Mouse (Mus musculus) cerebellum, postnatal 25 days (tissue): Measurements from ENCODE around the gene Cln3.

ENCODE experiments used
- DNase-seq, 2 experiments: peaks; one replicate each; pipeline ENCODE4 v3.0.0; 2021; ENCODE audit warnings: mixed read lengths in 2 of 2

Cln3 gene

DNA sequence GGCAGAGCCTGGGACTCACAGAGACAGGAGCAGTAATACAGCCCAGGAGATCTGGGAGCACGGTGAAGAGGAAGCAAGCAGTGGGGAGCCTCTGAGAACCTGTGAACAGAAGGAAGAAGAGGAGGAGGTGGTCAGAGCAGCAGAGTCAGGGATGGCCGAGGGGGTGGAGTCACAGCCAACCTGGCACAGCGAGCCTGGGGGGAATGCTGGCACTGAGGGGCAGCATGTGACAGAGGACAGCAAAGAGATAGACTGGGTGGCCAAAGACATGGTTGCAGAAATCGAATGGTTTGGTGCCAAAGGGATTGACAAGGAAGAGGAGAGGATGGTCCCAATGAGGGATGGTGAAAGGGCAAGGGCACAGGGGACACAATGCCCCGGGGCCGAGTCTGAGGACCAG is at the start of gene Cln3:
TSS of gene Cln3 (minus strand) at position 101 of the 400 bp plus-strand sequence.
- no peak for DNase-seq

DNA sequence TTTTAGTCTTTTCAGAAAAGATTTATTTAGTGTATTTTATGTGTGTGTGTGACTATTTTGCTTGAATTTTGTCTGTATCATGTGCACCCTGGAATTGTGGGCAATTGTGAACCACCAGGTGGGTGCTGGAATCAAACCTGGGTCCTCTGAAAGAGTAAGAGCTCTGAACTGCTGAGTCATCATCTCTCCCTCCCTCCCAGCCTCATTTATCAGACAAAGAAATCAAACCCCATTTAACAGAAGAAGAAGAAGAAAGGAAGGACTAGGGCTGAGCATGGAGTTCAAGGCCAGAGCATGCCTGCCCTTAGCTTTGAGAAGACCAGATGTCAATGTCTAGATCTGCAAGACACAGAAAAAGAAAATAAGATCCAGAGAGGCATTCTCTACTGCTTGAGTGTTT is 49.8 kb upstream of the Cln3 start:
- DNase-seq: no peak

DNA sequence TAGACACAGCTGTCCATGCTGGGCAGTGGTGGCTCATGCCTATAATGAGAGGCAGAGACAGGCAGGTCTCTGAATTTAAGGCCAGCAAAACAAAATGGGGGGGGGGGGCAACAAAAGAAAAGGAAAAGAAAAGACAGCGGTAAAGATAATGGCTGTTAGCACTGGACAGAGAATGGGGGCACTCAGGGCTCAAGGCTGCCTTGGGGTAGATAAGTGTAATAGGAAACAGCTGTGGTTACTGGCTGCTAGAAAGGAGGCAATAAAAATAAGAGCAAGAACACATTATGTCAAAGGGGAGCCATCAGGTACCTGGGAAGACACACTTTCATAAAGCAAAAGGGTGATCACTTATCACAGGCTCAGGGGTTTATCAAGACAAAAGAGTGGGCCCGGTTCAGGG is 46.9 kb upstream of the Cln3 start:
- DNase-seq: no peak

DNA sequence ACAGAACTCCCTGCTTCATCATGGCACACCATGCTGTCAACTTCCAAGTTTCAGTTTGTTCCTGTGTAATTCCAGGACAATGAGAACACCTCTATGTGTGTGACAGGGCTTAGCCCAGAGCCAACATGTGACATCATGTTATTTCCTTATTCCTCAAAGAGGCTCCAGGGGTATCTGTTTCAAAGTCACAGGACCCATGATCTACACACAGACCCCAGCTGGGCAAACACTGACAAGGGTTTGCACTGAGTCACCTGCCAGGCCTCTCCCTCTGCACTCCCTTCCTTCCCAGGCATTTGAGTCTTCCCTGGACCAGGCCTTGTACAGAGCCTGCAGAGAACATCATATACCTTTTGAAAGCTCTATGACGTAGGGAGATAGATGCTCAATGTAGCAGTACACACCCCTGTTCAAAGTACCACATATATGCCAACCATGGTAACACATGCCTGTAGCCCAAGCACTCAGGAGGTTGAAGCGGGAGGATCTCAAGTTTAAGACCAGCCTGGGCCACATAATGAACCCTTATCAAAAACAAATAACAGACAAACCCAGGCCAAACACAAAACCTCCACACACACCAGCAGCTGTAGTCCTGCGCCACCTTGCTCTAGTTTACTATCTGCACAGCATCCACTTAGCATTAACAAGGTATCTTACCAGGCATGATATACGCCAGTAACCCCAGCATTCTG is 45.4 kb upstream of the Cln3 start, which contains the start of gene Nupr1:
TSS of gene Nupr1 (minus strand) at position 38 of the 695 bp plus-strand sequence.
- no peak for DNase-seq

DNA sequence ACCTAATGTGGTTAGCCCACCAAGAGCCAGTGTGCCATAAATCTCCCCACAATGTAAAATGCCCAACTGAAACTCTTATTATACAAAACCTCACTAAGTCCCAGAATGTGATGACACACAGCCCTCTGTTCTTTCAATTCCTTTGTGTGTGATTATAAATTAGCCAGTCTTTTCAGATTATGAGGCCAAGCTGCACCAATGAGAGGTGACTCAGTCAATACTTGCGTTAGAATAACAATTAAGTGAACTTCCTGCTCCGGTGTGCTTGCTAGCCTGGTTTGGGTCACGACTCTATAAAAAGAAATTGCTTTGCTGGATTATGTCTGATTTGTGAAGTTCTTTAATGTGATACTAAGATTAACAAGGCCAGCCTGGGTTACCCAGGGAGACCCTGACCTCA is 44.3 kb upstream of the Cln3 start:
- no peak for DNase-seq

DNA sequence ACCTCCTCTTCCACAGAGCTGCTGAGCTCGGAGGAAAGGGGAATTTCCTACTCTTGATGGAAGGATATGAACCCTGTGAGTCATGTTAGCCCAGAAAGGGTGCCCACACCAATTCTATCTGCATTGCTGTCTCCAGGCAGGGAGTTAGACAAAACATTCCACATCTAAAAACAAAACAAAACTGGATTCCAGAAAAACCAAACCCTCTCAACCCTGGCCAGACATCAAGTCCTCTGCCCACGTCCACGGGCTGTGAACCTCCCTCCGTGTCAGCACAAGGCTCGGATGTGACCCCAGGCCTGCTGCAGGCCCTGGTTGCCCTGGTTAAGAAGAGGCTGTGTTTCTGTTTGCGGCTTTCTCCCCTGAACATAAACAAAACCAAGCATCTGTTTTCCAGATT is 42.5 kb upstream of the Cln3 start:
- DNase-seq: no peak

DNA sequence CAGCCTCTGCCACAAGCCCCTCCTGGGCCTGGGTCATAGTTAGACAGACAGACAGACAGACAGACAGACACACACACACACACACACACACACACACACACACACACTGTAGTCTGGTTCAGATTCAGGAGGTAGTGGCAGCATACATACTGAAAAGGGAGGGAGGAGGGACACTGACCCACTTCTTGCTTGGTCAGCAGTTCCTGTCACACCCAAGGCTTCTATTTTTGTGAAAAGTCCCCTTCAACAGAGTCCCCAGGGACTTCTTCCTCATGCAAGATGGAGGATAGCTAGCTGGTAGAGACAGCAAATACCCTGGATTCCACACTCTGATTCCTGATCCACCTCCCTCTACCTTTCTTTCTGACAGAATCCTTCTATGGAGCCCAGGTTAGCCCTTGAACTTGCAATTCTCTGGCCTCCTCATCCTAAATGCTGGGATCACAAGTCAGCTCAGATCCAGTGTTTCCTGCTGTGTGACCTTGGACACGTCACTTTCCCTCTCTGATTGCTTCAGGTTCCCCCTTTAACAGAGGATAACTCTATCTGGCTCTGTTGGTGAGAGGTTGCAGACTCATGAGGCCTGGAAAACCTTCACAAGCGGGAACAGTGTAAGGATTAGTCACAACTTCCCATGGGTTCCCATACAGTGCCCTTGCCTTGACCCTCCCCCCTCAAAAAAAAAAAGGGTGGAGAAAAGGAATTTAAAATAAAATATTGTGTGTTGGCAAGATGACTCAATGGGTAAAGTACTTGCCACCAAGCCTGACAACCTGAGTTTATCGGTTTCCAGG is 40.4 kb upstream of the Cln3 start:
- no peak for DNase-seq

DNA sequence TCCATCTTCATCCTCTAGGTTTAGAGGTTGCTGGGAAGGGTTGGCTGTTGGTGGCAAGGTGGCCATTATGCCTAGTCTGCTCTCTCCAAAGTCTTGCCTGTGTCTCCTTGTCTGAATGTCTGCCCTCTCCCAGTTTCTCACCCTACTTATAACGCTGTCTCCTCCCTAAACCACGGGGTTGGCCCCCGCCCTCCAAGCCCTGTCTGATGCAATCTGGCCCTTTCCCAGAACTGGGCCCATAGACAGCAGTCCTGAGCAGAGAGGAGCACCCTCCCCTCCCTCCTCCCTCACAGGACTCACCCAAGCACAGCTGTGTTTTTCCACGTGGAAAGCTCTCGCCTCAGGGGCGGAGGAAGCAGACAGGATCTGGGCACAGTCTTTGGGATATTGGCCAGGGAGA is 39.8 kb upstream of the Cln3 start:
- peak in 1 of 2 experiments; percentile 15 for DNase-seq

DNA sequence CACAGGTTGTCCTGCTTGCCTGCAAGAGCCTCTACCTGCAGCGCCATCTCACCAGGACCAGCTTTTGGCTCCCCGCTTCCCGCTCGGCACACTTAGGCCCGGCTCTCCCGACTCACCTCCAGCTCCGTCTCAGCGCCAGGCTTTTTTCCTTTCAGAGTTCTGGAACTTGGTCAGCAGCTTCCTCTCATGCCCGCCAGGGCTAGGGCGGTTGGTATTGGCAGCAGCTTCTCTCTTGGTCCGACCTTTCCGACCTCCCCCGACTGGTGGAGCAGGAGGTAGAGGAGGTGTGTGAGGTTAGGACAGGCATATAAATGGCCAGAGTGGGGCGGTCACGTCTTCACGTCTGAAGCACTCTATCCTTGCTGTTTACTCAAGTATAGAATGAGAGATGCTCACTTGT is 39.2 kb upstream of the Cln3 start:
- DNase-seq: no peak

DNA sequence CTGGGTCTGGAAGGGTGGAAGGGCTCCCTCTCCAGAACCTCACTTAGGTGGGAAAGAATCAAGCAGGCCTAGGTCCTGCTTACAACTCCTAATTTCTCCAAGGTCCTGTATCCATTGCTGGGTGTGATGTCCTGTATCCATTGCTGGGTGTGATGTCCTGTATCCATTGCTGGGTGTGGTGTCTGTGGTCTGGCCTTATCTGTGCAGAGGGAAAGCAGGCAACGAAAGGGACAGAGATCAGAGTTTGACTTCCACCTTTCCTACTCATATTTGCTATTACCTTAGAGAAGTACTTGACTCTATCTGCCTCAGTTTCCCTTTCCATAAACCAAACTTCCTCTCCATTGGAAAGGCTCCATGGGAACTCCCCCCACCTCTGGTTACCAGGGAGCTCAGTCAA is 37.8 kb upstream of the Cln3 start:
- no peak for DNase-seq

DNA sequence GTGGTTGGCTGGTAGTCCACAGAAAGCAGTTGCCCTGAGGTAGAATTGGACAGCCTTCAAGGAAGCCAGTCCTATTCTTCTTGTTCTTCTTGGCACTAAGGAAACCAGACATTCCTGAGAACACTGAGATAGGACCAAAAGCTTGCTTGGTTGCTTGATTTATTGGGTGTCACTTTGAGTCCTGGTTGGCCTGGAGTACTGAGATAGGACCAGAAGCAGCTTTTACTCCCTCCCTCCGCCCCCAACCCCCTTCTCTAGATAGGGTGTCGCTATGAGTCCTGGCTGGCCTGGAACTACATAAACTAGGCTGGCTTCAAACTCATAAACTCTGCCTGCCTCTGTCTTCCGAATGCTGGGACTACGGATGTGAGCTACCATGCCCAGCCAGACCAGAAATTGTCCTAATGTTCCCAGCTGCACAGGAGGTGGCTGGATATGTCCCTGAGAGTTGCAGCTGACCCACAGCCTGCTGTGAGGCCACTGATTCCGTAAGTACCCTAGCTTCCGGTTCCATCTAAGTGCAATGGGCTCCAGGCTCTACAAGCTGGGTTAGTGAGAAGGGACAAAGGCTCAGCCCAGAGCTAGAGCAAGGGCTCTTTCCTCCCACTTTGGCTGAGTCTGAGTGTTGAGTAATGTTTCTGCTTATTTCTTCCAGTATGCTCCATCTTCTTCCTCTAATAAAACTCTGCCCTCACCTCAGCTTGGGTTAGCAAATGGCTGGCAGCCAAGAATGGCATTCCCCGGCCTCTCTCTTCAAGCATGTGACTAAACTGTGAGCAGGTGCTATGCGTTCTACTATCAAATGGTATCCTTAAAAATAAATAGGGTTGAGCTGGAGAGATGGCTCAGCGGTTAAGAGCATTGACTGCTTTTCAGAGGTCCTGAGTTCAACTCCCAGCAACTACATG is 36.1 kb upstream of the Cln3 start:
- no peak for DNase-seq

DNA sequence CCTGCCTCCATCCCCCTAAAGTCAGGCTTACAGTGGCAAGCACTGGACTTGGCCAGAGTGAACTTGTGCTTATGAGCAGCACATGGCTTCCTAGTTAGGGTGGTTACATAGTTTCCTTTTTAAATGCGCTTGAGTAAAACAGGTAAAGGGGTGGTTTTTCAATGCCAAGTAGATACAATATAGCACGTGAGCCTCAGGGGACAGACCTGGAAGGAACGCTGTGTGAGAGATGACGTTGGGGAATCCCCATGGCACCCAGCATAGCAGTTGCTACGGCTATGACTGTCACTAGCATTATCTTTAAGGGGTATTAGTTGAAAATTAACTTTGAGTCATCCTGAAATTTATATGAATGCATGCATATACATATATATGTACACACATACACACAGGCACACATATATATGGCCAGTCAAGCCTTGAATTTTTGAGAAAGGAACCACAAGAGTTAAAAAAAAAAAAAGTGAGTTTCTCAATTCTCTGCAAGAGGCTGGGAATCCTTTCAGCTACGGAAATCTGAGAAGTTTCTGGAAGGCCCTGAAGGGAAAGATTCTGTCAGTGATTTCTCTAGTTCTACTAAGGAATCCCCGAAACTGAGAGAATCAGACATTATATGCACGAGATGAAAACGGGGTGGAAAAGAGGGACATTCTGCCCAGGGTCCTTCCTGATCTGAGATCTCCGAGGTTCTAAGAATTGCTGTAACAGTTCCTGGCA is 34.1 kb upstream of the Cln3 start:
- no peak for DNase-seq

DNA sequence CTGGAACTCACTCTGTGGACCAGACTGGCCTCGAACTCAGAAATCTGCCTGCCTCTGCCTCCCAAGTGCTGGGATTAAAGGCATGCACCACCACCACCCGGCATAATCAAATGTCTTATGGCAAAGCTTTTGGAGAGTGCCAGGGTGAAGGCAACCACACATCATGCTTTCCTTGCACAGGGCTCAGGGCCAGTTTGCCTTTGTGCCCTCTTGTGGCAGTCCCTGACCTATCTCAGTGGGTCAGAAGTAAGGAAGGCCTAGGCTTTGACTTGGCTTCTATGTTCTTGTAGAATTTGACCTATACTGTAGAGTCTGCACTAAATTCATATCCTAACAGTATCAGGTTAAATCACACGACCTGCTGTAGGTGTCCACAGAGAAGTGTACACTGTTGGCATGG is 31.1 kb upstream of the Cln3 start:
- no peak for DNase-seq

DNA sequence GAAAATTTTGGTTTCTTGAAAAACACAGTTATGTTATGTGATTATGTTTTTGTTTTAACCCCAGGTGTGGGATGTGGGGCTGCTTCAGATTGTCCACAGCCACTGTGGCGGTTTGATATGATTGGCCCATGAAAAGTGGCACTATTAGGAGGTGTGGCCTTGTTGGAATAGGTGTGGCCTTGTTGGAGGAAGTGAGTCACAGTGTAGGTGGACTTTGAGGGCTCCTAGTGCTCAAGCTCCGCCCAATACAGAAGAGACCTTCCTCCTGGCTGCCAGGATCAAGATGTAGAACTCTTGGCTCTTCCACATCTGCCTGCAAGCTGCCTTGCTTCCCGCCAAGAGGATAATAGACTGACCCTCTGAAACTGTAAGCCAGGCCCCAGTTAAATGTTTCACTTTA is 27.1 kb upstream of the Cln3 start:
- DNase-seq: no peak

DNA sequence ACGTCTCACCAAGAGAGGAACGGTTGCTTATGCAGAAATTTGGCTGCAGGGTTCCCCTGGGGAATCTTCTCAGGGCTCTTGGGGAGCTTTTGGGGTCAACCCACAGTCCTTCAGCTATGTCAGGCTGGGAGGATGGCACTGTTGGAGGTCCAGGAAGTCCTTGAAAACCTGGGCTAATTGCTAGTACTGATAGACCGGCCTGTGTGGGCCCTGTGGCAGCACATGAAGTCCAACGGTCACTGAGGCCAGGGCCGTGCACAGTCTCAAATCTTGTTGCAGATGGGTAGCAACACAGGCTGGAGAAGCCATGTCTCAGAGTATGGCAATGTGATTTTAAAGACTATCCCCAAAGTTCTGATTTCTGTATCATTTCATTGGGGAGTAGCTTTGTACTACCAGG is 22.2 kb upstream of the Cln3 start:
- DNase-seq: no peak

DNA sequence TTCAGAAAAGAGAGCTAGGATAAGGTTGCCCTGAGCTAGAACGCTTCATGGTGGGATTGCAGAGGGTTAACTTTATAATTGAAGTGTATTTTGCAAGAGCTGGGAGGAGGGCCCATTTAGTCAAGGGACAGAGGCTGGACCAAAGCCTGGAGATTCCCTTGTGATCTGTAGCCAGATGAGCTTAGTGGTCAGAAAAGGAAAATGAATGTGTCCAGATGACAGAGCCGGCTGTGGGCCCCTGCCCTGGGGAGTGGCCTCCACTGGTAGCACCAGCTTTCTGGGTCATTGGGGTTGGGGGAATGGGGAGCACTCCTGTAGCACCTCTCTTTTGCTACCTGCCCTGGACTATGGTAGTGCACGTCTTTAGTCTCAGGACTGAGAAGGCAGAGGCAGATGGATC is 21.4 kb upstream of the Cln3 start:
- no peak for DNase-seq

DNA sequence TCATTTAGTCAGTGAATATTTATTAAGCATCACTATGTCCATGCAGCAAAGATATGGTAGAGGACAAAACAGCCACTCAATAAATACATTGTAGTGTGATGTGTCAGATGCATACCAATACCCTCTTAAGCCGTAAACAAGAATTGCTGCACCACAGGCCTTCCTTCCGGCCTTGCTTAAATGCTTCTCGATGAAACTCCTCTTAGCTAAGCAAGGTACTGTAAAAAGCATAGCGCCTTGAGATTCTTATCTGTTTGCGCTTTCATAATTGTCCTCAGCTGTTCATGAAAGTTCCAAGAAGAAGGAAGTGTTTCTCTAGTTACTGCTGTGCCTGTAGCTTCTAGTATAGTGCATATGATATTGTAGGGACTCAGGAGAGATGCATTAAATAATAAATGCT is 21.0 kb upstream of the Cln3 start:
- DNase-seq: no peak

DNA sequence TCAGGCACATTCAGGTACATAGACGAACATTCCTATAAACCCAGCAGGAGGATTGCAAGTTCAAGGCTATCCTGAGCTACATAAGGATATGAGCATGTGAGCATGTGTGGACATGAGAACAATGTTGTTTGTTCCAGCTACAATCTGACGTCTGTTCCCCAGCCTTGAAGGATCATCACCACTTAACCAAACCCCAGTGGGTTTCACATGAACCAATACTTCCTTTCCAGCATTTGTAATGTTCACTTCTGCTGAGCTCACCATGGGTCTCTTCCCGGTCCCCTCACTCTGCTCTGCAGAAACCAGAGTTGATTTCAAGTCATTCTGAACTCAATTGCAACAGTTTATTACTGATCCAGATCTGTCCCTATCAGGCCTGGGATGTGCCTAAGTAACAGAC is 17.0 kb upstream of the Cln3 start:
- DNase-seq: no peak

DNA sequence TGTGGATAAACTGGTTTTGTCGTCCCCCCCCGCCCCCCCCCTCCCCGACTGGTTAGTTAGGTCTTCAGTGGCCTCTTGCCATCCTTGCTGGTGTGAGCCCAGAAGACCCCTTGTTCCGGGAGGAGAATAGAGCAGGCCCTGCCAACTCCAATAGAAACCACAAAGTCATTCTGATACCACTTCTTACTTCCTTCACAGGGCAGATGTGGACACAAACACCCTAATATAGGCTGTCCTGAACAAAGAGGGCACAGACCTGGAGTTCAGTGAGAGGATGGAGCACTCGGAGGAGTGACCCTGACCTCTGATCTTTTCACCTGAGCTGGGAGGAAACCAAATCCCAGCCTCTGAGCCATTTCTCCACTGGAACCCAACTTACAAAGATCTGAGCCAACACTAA is 16.3 kb upstream of the Cln3 start:
- no peak for DNase-seq

DNA sequence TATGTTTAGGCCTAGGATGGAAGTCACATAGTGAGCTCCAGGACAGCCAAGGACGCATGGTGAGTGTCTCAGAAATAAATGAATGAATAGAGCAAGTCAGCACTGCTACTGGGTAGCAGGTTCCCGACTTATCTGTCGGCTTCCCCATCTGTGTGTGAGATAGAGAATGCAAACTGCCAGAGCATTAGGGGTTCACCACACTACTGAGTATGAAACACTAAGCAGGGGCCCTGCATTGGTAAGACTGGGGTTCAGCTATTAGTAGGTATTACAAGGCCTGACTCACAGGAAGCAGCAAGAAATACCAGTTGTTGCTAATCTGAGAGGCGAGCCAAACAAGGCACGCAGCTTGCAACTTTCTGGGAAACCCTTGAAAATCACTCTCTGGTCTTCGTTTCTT is 13.3 kb upstream of the Cln3 start:
- DNase-seq: no peak

DNA sequence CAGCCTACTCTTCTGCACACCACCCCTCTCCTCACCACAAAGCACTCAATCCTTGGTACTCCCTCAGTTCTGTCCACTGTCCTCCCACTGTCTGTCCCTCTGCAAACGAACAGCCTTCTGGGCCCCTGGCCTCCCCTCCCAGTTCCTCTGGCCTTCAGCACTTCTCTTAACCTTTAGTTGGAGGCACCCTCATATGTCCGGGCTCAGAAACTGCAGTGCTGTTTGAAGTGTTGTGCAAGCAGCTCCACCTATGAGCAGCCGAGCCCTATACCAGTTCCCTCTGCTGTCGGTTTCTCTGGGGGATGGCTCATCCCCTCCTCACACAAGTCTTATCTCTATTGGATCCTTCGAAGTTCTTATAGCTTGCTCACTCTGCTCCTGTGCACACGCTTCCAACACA is 10.8 kb upstream of the Cln3 start:
- DNase-seq: no peak

DNA sequence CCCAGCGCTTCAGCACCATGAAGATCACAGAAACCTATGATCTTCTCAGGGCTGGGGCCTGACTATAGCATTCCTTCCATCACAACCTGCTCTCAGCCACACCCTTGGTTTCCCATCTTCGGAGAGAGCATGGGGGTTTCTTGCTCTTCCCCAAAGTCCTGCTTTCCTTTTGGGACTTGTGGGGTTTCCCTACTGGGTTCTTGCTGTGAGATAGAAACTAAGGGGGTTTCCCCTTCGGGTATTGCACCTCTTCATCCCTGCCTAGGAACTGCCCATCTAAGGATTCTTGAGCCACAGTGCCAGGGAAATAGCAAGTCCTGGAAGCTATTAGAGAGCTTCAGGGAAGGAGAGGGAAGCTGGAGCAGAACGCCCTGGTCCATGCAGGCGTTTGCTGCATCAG is 10.3 kb upstream of the Cln3 start:
- DNase-seq: no peak
